Mouse (Mus musculus): ENCODE measurements around the gene St8sia1. TPM values are rescaled to one million over a fixed set of nuclear protein-coding genes. Genes with fewer than 3 reads are reported as not detected.
A peak's percentile ranks its signal among the peaks of the same experiment; 100 is the strongest.
"Not testable (repeated sequence)": the region's sequence is repeated elsewhere in the genome, so short reads cannot be mapped to it uniquely, and the experiment has no call there.

The St8sia1 gene
- total RNA-seq (2018; cell fraction: chromatin; rRNA removed), result under 1 TPM in 12 of 26 experiments, not detected in 14; 0.07 to 0.69 (median 0.16) TPM
- total RNA-seq (2018; cell fraction: cytosol; rRNA removed), result 1 to 10 TPM in 1 of 26 experiments, under 1 TPM in 24, not detected in 1; 0.04 to 1.1 (median 0.14) TPM
- total RNA-seq (2018; cell fraction: nucleus; rRNA removed), result under 1 TPM; 0.06 to 1.00 (median 0.24) TPM
- 0.02 to 0.13 TPM (median 0.11 TPM) in 3 replicates for polyA plus RNA-seq (2018)

DNA sequence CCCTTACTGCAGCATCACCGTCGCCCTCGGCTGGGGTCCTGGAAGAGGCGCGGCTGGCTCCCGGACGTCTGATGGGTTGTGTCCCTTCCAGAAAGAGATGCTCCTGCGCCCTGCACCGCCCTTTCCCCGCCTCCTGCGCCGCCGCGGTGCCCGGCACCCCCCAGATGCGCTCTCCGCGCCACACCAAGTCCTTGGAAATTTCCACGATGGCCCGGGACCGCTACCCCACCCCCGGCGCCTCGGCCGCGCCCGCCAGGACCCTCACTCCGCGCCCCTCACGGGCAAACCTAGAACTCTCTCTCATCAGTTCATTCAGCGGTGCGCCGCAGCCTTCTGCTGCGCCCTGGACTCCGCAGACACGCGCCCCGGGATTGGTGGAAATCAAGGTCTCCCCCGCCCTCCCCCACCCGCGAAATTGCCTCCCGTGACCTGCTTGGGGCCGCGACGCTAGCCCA, at the start of gene St8sia1:
Gene St8sia1 (minus strand): TSS at position 377 of the 455 bp plus-strand sequence.
- H3K4me3 ChIP-seq (ENCODE audit: inconsistent target), result peak within 1 kb of the TSS; percentile 8
- WGBS (ENCODE audit: missing documents), result 2% methylated on average over 45 of the region's 45 CpGs
- no peaks in the 10 kb centered on the region for H3K36me3 ChIP-seq (ENCODE audit: inconsistent target)
- H3K79me2 ChIP-seq (ENCODE audit: inconsistent target), result no peaks in the 10 kb centered on the region
- H3K27ac ChIP-seq, result no peak within 1 kb of the TSS

DNA sequence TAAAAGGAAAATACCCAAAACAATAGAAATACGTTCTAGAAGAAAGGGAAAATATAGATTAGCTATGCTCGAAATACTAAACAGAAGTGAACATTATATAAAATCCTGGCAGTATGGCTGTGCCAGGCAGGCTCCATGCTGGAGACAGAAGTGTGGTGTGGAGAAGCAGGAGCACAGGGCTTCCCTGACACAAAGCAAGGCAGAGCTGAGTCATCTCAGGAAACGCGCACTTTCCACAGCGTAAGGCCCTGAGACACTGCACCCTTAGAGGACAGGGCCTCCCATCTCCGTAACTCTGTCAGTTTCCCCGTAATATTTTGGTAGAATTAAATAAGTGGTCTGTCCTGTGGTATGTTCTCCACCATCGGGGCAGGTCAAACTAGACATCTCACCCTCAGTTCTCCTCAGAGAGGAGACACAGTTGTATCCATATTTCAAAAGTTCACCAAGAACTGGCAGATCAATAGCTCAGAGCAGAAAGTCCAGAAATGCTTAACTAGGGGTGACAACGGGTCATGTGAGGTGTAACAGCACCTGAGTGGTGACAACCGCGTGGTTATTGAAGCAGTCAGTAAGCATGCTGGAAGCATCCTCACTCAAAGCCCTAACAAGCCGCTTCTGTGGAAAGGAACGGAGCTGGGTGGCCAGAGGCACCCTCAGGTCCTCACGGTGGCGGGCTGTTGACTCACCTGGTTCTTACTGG, 48.4 kb upstream of the St8sia1 start:
- 90% methylated on average over 12 of the region's 15 CpGs for WGBS (ENCODE audit: missing documents)
- Histone ChIP-seq H3K36me3 (ENCODE audit: inconsistent target) (peaks cover 28% of the 10 kb centered on the region; the same call in 1 of the 2 replicates), H3K27ac (no peak overlapping the region), H3K4me3 (ENCODE audit: inconsistent target) (no peak overlapping the region), H3K79me2 (ENCODE audit: inconsistent target) (no peaks in the 10 kb centered on the region)

DNA sequence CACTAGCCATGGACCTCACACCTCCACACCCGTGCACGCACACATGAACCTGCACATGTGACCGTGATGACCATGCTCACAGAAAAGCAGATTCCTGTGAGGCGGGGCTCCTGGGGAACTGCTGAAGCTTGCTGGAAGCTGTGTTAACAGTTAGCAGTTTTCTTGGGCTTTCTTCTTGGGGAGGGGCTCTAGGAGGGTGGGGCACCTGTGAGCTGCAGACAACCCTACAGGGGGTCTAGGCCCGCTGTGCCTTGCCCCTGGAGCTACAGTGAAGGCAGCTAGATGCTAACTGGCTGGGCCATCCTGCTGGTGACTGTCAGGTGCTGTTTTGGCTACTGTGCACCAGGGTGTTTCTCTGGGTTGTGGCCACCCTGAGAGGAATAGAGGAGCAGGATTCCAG, 44.6 kb upstream of the St8sia1 start:
- H3K79me2 ChIP-seq (ENCODE audit: inconsistent target), result no peaks in the 10 kb centered on the region
- no peak overlapping the region for H3K27ac ChIP-seq
- H3K36me3 ChIP-seq (ENCODE audit: inconsistent target), result 0 out of 2 replicates have a peak, but pooled peaks cover 23% of the 10 kb centered on the region
- 90% methylated on average over 5 of the region's 5 CpGs for WGBS (ENCODE audit: missing documents)
- no peak overlapping the region for H3K4me3 ChIP-seq (ENCODE audit: inconsistent target)

DNA sequence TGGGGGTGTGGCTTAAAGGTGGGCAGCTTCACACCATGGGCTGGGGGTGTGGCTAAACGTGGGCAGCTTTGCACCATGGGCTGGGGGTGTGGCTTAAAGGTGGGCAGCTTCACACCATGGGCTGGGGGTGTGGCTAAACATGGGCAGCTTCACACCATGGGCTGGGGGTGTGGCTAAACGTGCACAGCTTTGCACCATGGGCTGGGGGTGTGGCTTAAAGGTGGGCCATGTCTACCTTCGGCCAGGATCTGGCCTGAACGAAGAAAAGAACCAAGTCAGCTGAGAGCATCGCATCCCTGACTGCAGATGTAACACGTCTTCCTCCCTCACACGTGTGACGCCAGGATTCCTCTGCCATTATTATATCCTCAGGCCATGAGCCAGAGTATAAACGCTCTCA, 41.0 kb upstream of the St8sia1 start:
- not testable (repeated sequence) for H3K27ac ChIP-seq; H3K79me2 ChIP-seq (ENCODE audit: inconsistent target); H3K4me3 ChIP-seq (ENCODE audit: inconsistent target); H3K36me3 ChIP-seq (ENCODE audit: inconsistent target)
- WGBS (ENCODE audit: missing documents), result 93% methylated on average over 9 of the region's 9 CpGs

DNA sequence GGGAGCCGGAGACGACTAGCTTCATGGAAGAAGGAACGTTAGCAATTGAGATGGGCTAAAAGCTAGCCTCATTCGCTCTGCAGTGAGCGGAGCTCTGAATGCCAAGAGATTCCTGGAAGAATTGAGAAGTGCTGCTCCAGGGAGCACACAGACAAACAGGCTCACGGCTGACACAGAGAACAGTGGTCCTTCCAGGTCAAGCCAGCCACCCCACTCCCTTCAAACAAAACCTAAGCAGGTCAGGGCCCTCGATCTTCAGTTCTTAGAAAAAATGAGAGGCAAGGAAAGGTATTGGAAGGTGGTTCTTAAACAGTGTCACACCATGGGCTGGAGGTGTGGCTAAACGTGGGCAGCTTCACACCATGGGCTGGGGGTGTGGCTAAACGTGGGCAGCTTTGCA, 40.5 kb upstream of the St8sia1 start:
- no peaks in the 10 kb centered on the region for H3K79me2 ChIP-seq (ENCODE audit: inconsistent target)
- H3K4me3 ChIP-seq (ENCODE audit: inconsistent target), result no peak overlapping the region
- H3K27ac ChIP-seq, result no peak overlapping the region
- H3K36me3 ChIP-seq (ENCODE audit: inconsistent target), result no peaks in the 10 kb centered on the region
- 92% methylated on average over 9 of the region's 9 CpGs for WGBS (ENCODE audit: missing documents)

DNA sequence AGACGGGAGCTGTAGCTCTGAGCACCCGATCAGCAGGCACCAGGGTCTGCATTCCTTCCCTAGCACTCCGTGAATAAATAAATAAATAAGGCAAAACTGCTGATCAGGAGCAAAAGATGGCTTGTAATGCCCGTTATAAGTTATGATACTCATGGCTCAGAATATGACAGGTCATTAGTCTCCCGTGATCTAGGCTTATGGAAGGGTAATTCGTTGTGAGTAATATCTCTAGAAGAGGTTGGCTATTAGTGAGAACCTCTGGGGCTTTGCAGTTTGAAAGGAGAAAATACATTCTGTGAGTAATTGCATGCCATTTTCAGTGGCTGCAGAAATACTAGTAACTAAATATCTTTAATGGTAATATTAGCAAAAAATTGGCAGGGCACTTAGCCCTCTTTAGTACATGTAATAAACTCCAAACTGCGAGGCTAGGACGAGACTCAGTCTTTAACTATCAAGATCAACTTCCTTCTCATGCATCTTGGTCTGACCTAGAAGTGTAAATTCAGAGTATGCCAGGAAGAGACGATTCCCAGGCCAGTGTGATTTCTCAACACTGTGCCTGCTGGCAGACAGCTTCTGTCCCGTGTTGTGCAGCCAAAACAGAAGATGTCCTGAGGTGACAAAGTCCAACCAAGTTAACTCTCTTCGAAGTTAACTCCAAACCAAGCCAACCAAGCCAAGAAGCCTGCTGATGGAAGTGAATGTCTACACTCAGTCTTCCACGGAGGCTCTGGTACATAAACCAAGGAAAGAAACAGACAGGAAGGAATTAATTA, 34.2 kb upstream of the St8sia1 start:
- WGBS (ENCODE audit: missing documents), result 58% methylated on average over 12 of the region's 12 CpGs
- H3K79me2 ChIP-seq (ENCODE audit: inconsistent target), result no peaks in the 10 kb centered on the region
- H3K36me3 ChIP-seq (ENCODE audit: inconsistent target), result no peaks in the 10 kb centered on the region
- H3K4me3 ChIP-seq (ENCODE audit: inconsistent target), result no peak overlapping the region
- no peak overlapping the region for H3K27ac ChIP-seq

DNA sequence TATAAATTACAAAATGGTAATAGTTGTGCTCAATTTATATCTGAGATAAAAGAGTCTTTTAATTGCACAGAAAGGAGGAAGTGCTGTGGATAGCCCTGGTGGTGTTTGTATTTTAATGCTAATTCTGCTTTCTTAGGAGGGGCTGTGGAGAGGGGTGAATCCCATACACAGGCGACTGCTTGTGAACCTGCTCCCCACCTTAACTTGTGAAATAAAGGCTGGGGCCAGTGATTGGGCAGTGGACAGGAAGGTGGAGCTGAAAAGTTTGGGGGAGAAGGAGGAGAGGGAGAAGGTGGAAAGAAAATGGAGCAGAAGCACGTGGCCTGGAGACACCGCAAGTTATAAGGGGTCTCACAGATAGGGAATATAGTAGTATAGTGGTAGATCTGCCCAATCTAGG, 32.6 kb upstream of the St8sia1 start:
- Histone ChIP-seq H3K36me3 (ENCODE audit: inconsistent target) (no peaks in the 10 kb centered on the region), H3K79me2 (ENCODE audit: inconsistent target) (no peaks in the 10 kb centered on the region), H3K4me3 (ENCODE audit: inconsistent target) (no peak overlapping the region), H3K27ac (no peak overlapping the region)
- 62% methylated on average over 2 of the region's 3 CpGs for WGBS (ENCODE audit: missing documents)

DNA sequence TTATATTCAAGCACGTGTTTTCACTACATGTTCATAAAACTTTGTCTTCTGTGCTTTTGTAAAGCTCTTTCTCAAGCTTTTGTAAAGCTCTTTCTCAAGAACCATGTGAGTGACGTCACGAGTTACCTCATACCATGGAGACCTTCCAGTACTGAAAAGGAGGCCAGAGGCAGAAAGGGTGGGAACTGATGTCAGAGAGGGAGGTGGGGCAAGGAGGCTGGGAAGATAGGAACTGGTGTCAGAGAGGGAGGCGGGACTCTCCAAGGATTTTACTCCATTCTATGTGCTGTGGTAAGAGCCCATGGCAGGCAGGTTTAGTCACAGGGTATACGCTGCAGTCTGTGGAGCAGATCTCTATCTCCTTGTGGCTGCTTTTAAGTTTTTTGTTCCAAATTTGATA, 31.3 kb upstream of the St8sia1 start:
- H3K79me2 ChIP-seq (ENCODE audit: inconsistent target), result no peaks in the 10 kb centered on the region
- H3K27ac ChIP-seq, result no peak overlapping the region
- no peaks in the 10 kb centered on the region for H3K36me3 ChIP-seq (ENCODE audit: inconsistent target)
- H3K4me3 ChIP-seq (ENCODE audit: inconsistent target), result no peak overlapping the region
- WGBS (ENCODE audit: missing documents), result 76% methylated on average over 5 of the region's 5 CpGs

DNA sequence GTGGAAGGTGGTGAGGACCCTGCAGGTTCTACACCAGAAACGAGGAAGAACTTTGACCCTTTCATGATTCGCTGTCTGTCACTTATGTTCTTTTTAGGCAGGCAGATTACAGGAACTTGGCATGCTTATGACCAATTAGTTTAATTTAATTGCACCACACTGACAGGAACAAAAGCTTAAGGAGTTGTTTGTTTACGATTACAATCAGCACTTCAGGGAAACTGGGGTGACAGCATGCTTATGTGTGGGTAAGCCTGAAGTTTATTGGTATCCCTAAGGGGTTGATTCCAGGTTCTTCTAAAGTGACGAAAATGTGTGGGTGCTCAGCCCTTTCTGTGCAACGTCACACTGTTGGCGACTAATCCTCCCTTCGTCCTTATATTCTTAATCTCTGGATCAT, 30.6 kb upstream of the St8sia1 start:
- H3K79me2 ChIP-seq (ENCODE audit: inconsistent target), result no peaks in the 10 kb centered on the region
- no peaks in the 10 kb centered on the region for H3K36me3 ChIP-seq (ENCODE audit: inconsistent target)
- WGBS (ENCODE audit: missing documents), result 81% methylated on average over 7 of the region's 7 CpGs
- H3K27ac ChIP-seq, result no peak overlapping the region
- H3K4me3 ChIP-seq (ENCODE audit: inconsistent target), result no peak overlapping the region

DNA sequence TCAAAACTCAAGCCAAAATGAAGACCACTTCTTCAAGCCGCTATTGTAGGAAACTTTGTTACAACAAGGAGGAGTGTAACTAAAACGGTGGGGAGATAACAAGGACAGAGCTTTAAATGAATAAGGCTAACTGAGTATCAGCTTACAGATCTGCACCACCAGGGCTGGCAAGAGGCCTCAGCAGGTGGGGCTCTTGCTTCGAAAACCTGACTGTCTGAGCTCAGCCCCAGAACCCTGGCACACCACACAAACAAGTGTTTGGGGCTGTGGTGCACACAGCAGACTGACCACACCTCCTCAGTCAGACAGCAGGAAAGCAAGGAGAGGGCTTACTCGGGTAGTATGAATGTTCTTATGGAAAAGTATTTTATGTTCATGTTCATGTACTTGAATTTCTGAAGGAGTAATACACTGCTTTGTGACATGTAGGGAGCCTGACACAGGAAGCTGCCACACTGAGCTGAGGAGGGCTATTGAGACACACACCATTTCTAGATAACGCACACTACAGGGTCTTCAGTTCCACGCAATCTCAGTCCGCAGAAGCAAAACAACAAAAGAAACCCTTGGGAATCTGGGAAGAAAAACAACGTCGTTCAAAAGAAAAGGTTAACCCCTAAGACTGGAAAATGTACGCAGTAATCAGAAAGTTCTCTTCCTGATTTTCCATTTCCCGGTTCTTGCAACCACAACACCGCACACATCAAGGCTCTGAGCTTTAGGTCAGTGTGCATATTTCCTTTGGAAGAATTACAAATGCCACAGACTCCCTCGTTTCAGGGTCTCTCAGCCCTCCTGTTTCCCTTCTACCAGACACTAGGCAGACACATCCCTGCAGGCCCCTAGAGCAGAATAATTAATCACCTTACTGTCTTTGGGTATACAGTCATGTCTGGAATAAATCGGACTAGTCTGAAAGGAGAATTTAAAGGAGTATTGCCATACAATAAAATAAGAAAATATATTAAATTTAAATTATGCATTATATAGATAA, 29.8 kb upstream of the St8sia1 start:
- Histone ChIP-seq H3K79me2 (ENCODE audit: inconsistent target) (no peaks in the 10 kb centered on the region), H3K27ac (no peak overlapping the region), H3K36me3 (ENCODE audit: inconsistent target) (no peaks in the 10 kb centered on the region), H3K4me3 (ENCODE audit: inconsistent target) (no peak overlapping the region)
- WGBS (ENCODE audit: missing documents), result 30% methylated on average over 14 of the region's 14 CpGs

DNA sequence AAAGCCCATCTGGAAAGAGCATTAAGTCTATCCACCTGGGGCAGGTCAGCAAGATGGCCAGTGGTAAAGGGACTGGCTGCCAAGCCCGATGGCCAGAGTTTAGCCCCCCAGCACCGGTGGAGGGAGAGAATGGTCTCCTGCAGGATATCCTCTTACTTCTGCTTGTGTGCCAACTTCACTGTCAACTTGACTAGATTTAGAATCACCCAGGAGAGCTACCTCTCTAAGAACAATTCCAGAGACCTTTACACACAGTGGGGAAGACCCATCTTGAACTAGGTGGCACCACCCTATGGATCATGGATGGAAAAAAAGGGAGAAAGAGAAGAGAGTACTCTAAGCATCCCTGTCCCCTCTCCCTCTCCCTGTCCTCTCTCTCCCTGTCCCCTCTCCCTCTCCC, 28.7 kb upstream of the St8sia1 start:
- WGBS (ENCODE audit: missing documents), result 72% methylated on average over 2 of the region's 2 CpGs
- Histone ChIP-seq H3K79me2 (ENCODE audit: inconsistent target) (no peaks in the 10 kb centered on the region), H3K36me3 (ENCODE audit: inconsistent target) (no peaks in the 10 kb centered on the region), H3K27ac (no peak overlapping the region), H3K4me3 (ENCODE audit: inconsistent target) (no peak overlapping the region)

DNA sequence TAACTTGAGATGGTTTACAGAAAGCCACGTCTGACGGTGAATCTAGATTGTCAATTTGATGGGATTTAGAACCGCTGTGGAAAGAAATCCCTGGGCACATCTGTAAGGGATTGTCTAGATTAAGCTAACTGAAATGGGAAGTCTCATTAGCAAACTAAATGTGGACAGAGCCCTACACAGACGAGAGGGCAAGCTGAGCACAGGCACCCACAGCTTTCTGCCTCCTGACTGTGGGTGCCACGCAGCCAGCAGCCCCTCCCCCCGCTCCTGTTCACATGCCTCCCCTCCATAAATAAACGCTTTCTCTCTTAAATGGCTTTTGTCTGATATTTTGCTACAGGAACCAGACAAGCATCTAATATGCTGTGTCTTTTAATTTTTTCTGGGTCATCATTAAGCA, 27.8 kb upstream of the St8sia1 start:
- Histone ChIP-seq H3K36me3 (ENCODE audit: inconsistent target) (no peaks in the 10 kb centered on the region), H3K79me2 (ENCODE audit: inconsistent target) (no peaks in the 10 kb centered on the region), H3K27ac (no peak overlapping the region), H3K4me3 (ENCODE audit: inconsistent target) (no peak overlapping the region)
- 78% methylated on average over 7 of the region's 7 CpGs for WGBS (ENCODE audit: missing documents)

DNA sequence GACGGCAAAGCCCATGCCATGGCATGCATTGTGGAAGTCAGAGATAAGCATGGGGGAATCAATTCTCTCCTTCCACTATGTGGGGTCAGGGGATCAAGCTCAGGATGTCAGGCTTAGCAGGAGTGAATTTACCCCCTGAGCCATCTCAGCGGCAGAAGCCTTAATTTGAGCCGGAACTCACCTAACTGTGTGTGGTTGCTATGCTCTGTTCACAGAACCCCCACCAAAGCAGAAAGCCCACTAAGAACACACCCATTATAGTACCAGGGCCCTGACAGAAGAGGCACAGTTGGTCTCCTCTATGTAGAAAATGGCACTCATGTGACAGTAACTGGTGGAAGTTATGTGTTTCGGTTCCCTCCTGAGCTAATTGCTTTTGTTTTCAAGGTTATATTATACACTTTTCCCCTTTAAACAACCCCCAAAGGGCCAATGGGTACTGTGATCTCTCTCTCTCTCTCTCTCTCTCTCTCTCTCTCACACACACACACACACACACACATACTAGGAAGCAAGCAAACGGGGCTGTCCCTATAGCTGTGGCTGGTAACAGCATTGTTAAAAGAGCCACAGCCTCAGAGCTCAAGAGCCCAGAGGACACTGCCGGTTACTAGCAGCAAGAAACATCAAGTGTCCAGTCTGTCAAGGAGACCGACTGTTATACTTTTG, 27.3 kb upstream of the St8sia1 start:
- H3K79me2 ChIP-seq (ENCODE audit: inconsistent target), result no peaks in the 10 kb centered on the region
- H3K36me3 ChIP-seq (ENCODE audit: inconsistent target), result no peaks in the 10 kb centered on the region
- H3K4me3 ChIP-seq (ENCODE audit: inconsistent target), result no peak overlapping the region
- WGBS (ENCODE audit: missing documents), result 75% methylated on average over 7 of the region's 7 CpGs
- H3K27ac ChIP-seq, result no peak overlapping the region

DNA sequence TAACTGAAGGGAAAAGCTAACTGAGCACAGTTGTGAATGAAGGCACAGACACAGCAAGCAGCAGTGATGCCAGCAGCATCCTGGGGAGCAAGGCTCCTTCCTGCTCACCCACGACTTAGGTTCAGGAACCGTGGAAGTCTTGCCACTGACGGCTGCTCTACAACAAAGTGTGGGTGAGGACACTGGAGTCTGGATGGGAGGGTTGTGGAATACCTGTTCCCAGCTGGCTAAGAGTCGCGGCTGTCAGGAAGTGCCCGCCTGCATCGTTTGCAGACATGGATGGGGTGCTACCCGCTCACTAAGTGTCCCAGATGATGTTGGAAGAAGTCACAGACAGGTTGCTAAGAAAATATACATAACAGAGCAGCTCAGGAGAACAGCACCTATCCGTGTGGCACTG, 26.3 kb upstream of the St8sia1 start:
- no peaks in the 10 kb centered on the region for H3K79me2 ChIP-seq (ENCODE audit: inconsistent target)
- 88% methylated on average over 9 of the region's 9 CpGs for WGBS (ENCODE audit: missing documents)
- no peak overlapping the region for H3K4me3 ChIP-seq (ENCODE audit: inconsistent target)
- H3K36me3 ChIP-seq (ENCODE audit: inconsistent target), result no peaks in the 10 kb centered on the region
- no peak overlapping the region for H3K27ac ChIP-seq
